Mouse (Mus musculus): ENCODE measurements around the gene Kcnq1. TPM values are rescaled to one million over a fixed set of nuclear protein-coding genes. Genes with fewer than 3 reads are reported as not detected.

Gene Kcnq1
- total and polyA plus RNA-seq, 3 experiments = not detected

GRCm38 (mm10) chr7:143114773-143115172 is 8.6 kb downstream of the Kcnq1 start:
- Histone ChIP-seq H3K9ac (ENCODE audit: insufficient read depth, low read depth) (no peak overlapping the region), H3K27ac (ENCODE audit: insufficient read depth, low read depth) (no peak overlapping the region), H3K9me3 (replicated peaks; ENCODE audit: low read length) (peaks cover 14% of the 10 kb centered on the region), H3K79me2 (replicated peaks; ENCODE audit: control insufficient read depth, extremely low read depth, insufficient read depth, poor library complexity, severe bottlenecking) (no peaks in the 10 kb centered on the region), H3K27me3 (replicated peaks) (peaks cover 76% of the 10 kb centered on the region), H3K4me3 (replicated peaks in 1 of 3; ENCODE audit: low read depth in 2 of 3, low read length in 2 of 3, poor library complexity in 1 of 3) (no peak overlapping the region), H3K36me3 (replicated peaks in 1 of 2; ENCODE audit: control insufficient read depth in 1 of 2, insufficient read depth in 1 of 2, low read length in 1 of 2) (no peaks in the 10 kb centered on the region), H3K4me2 (ENCODE audit: insufficient read depth, low read depth, poor library complexity, severe bottlenecking) (no peak overlapping the region), H3K4me1 (ENCODE audit: control insufficient read depth in 1 of 2, insufficient read depth in 2 of 2) (peaks cover 3 to 7% of the 10 kb centered on the region in 2 experiments; a peak in 3 of 4 replicates)
- DNase-seq (ENCODE audit: extremely low read depth) = no peak
- TF ChIP-seq UBTF (IDR thresholded peaks at IDR 0.05; ENCODE audit: low read depth, low read length) = no peak
- TF ChIP-seq ELF1 (IDR thresholded peaks at IDR 0.05; ENCODE audit: low read depth, low read length) = no peak
- TF ChIP-seq POLR2A (IDR thresholded peaks at IDR 0.05; ENCODE audit: low read depth, low read length) = no peak
- TF ChIP-seq RAD21 (IDR thresholded peaks at IDR 0.05; ENCODE audit: low read depth, low read length) = peak; percentile 22
- TF ChIP-seq CTCF (conservative IDR thresholded peaks at IDR 0.05 in 1 of 2, IDR thresholded peaks at IDR 0.05 in 1 of 2; ENCODE audit: low read depth in 2 of 2, low read length in 2 of 2) = no peak
- no peak for TF ChIP-seq ZKSCAN1 (IDR thresholded peaks at IDR 0.05; ENCODE audit: borderline replicate concordance, low read depth, low read length)
- no peak for TF ChIP-seq USF2 (conservative IDR thresholded peaks at IDR 0.05; ENCODE audit: low read depth, low read length)
- TF ChIP-seq POLR2AphosphoS2 (IDR thresholded peaks at IDR 0.05; ENCODE audit: low read depth, low read length) = no peak
- dilution Hi-C loops (cut with MboI; ENCODE audit: extremely low pct_ligation_motif_present, extremely low pct_unique_long_range_greater_than_20kb, low sequenced_read_pairs) (no loop called here), in situ Hi-C loops (cut with MboI; ENCODE audit: low pct_ligation_motif_present, low pct_unique_long_range_greater_than_20kb, low sequenced_read_pairs) (no loop called here)

DNA sequence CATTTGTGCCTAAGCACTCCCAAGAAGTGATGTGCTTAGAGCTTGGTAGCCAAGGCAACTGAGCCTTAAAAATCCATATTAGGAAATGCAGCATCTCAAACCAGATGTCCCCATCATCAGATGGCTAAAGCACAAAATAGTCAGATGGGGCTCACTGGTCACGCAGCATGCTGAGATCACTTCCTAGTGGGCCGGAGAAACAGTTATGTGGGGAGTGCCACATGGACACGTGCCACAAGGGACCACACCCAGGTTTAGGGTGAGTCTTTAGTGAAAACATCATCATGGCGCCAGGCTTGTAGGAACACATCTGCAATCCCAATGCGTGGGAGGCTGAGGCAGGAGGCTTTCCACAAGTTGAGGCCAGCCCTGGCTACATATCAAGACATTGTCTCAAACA is 10.4 kb downstream of the Kcnq1 start:
- Histone ChIP-seq H3K27ac (ENCODE audit: insufficient read depth, low read depth) (no peak overlapping the region), H3K9me3 (replicated peaks; ENCODE audit: low read length) (peaks cover 14% of the 10 kb centered on the region), H3K4me3 (replicated peaks in 1 of 3; ENCODE audit: low read depth in 2 of 3, low read length in 2 of 3, poor library complexity in 1 of 3) (no peak overlapping the region), H3K4me2 (ENCODE audit: insufficient read depth, low read depth, poor library complexity, severe bottlenecking) (no peak overlapping the region), H3K4me1 (ENCODE audit: control insufficient read depth in 1 of 2, insufficient read depth in 2 of 2) (peaks cover 4 to 15% of the 10 kb centered on the region in 2 experiments; a peak in 3 of 4 replicates), H3K9ac (ENCODE audit: insufficient read depth, low read depth) (no peak overlapping the region), H3K79me2 (replicated peaks; ENCODE audit: control insufficient read depth, extremely low read depth, insufficient read depth, poor library complexity, severe bottlenecking) (no peaks in the 10 kb centered on the region), H3K36me3 (replicated peaks in 1 of 2; ENCODE audit: control insufficient read depth in 1 of 2, insufficient read depth in 1 of 2, low read length in 1 of 2) (no peaks in the 10 kb centered on the region), H3K27me3 (replicated peaks) (peaks cover 64% of the 10 kb centered on the region)
- dilution Hi-C loops (cut with MboI; ENCODE audit: extremely low pct_ligation_motif_present, extremely low pct_unique_long_range_greater_than_20kb, low sequenced_read_pairs) = no loop called here
- in situ Hi-C loops (cut with MboI; ENCODE audit: low pct_ligation_motif_present, low pct_unique_long_range_greater_than_20kb, low sequenced_read_pairs) = no loop called here
- no peak for DNase-seq (ENCODE audit: extremely low read depth)
- no peak for TF ChIP-seq JUND (conservative IDR thresholded peaks at IDR 0.05; ENCODE audit: low read depth, low read length)
- TF ChIP-seq NRF1 (IDR thresholded peaks at IDR 0.05; ENCODE audit: low read depth, low read length) = no peak
- no peak for TF ChIP-seq E2F4 (IDR thresholded peaks at IDR 0.05; ENCODE audit: insufficient replicate concordance, low read depth, low read length)
- TF ChIP-seq POLR2AphosphoS2 (IDR thresholded peaks at IDR 0.05; ENCODE audit: low read depth, low read length) = no peak
- no peak for TF ChIP-seq ZMIZ1 (IDR thresholded peaks at IDR 0.05; ENCODE audit: low read depth, low read length)
- no peak for TF ChIP-seq ZNF384 (IDR thresholded peaks at IDR 0.05; ENCODE audit: low read depth, low read length)
- no peak for TF ChIP-seq HCFC1 (IDR thresholded peaks at IDR 0.05; ENCODE audit: low read depth, low read length)
- no peak for TF ChIP-seq USF1 (IDR thresholded peaks at IDR 0.05; ENCODE audit: low read depth, low read length)
- no peak for TF ChIP-seq SIN3A (IDR thresholded peaks at IDR 0.05; ENCODE audit: low read length)
- TF ChIP-seq SMC3 (IDR thresholded peaks at IDR 0.05; ENCODE audit: low read depth, low read length) = no peak
